Mouse (Mus musculus) midbrain, embryonic 15.5 days (tissue): ENCODE measurements around the gene Disc1. TPM values are rescaled to one million over a fixed set of nuclear protein-coding genes. Genes with fewer than 3 reads are reported as not detected.

Experiments
- ATAC-seq: fragments of 200-750 bp; cut with Nextera tagmentation; replicated peaks from 2 replicates; pipeline ENCODE4 v1.8.0; 2017; ENCODE audit warnings: moderate TSS enrichment
- H3K27ac ChIP-seq: fragments of 300-500 bp; sonication (generic); 2 replicates; pipeline ENCODE4 v1.5.1; 2015; ENCODE audit warnings: mild to moderate bottlenecking, inconsistent platforms
- H3K27me3 ChIP-seq: fragments of 300-500 bp; sonication (generic); replicated peaks from 2 replicates; pipeline ENCODE4 v1.6.1; 2015; ENCODE audit warnings: inconsistent platforms
- H3K36me3 ChIP-seq: fragments of 300-500 bp; sonication (generic); replicated peaks from 2 replicates; pipeline ENCODE4 v1.6.1; 2015; ENCODE audit warnings: inconsistent platforms
- H3K4me1 ChIP-seq: fragments of 300-500 bp; sonication (generic); 2 replicates; pipeline ENCODE4 v1.6.1; 2015; ENCODE audit warnings: inconsistent platforms
- H3K4me2 ChIP-seq: fragments of 300-500 bp; sonication (generic); 2 replicates; pipeline ENCODE4 v1.6.1; 2015; ENCODE audit warnings: inconsistent platforms, mild to moderate bottlenecking, moderate library complexity
- H3K4me3 ChIP-seq: fragments of 300-500 bp; sonication (generic); 2 replicates; pipeline ENCODE4 v1.5.1; 2015; ENCODE audit warnings: mild to moderate bottlenecking, inconsistent platforms
- H3K9ac ChIP-seq: fragments of 300-500 bp; sonication (generic); 2 replicates; pipeline ENCODE4 v1.6.1; 2015; ENCODE audit warnings: mild to moderate bottlenecking, inconsistent platforms
- H3K9me3 ChIP-seq: fragments of 300-500 bp; sonication (generic); 2 replicates; pipeline ENCODE4 v1.6.1; 2016; ENCODE audit warnings: inconsistent platforms
- WGBS: fragments of 180-500 bp; shearing (Covaris S2); methylation state at CpG from one replicate; pipeline ENCODE4 v1.1.7; 2015; ENCODE audit warnings: mixed read lengths; 5-methylcytosine and 5-hydroxymethylcytosine counted together
- polyA plus RNA-seq: library from polyadenylated mRNA; unstranded; fragments of >200 nt; fragmentation: Nextera tagmentation; extraction: Ambion mirVana; gene quantifications from 2 replicates; pipeline ENCODE4 v1.2.1, GENCODE M21; 2015

Gene Disc1
- polyA plus RNA-seq, 1 experiment from 2014 or later: 1.6 TPM

GRCm38 (mm10) chr8:125218669-125219068 is 164.7 kb downstream of the Disc1 start:
- no peak for ATAC-seq
- Histone ChIP-seq H3K36me3 (no peaks in the 10 kb centered on the region), H3K27me3 (no peaks in the 10 kb centered on the region), H3K9ac (no peak overlapping the region), H3K4me3 (no peak overlapping the region), H3K4me1 (peaks cover 30% of the 10 kb centered on the region), H3K27ac (peak overlapping the region; percentile 78), H3K9me3 (no peaks in the 10 kb centered on the region), H3K4me2 (peak overlapping the region; percentile 25)
- 5% methylated on average over 4 of the region's 4 CpGs for WGBS

GRCm38 (mm10) chr8:125220608-125221007 is 166.6 kb downstream of the Disc1 start:
- Histone ChIP-seq H3K4me2 (no peak overlapping the region), H3K27ac (no peak overlapping the region), H3K4me1 (peaks cover 38% of the 10 kb centered on the region), H3K9me3 (no peaks in the 10 kb centered on the region), H3K36me3 (no peaks in the 10 kb centered on the region), H3K4me3 (no peak overlapping the region), H3K9ac (no peak overlapping the region), H3K27me3 (no peaks in the 10 kb centered on the region)
- WGBS: 77% methylated on average over 5 of the region's 5 CpGs
- no peak for ATAC-seq

GRCm38 (mm10) chr8:125221062-125221461 is 167.1 kb downstream of the Disc1 start:
- Histone ChIP-seq H3K9ac (no peak overlapping the region), H3K4me1 (peaks cover 38% of the 10 kb centered on the region), H3K27me3 (no peaks in the 10 kb centered on the region), H3K36me3 (no peaks in the 10 kb centered on the region), H3K9me3 (no peaks in the 10 kb centered on the region), H3K4me2 (no peak overlapping the region), H3K27ac (no peak overlapping the region), H3K4me3 (no peak overlapping the region)
- ATAC-seq: no peak
- 69% methylated on average over 4 of the region's 4 CpGs for WGBS

GRCm38 (mm10) chr8:125223031-125223753 is 169.2 kb downstream of the Disc1 start:
- Histone ChIP-seq H3K4me1 (peaks cover 51% of the 10 kb centered on the region), H3K27me3 (no peaks in the 10 kb centered on the region), H3K4me2 (no peak overlapping the region), H3K36me3 (no peaks in the 10 kb centered on the region), H3K9me3 (no peaks in the 10 kb centered on the region), H3K4me3 (no peak overlapping the region), H3K27ac (no peak overlapping the region), H3K9ac (no peak overlapping the region)
- WGBS: 60% methylated on average over 10 of the region's 10 CpGs
- no peak for ATAC-seq

GRCm38 (mm10) chr8:125224271-125224699 is 170.3 kb downstream of the Disc1 start:
- H3K4me3 ChIP-seq: no peak overlapping the region
- H3K27ac ChIP-seq: no peak overlapping the region
- ATAC-seq: no peak
- no peaks in the 10 kb centered on the region for H3K27me3 ChIP-seq
- H3K9ac ChIP-seq: no peak overlapping the region
- H3K4me1 ChIP-seq: peaks cover 40% of the 10 kb centered on the region
- H3K36me3 ChIP-seq: no peaks in the 10 kb centered on the region
- H3K9me3 ChIP-seq: no peaks in the 10 kb centered on the region
- H3K4me2 ChIP-seq: no peak overlapping the region
- WGBS: 85% methylated on average over 6 of the region's 6 CpGs

- no peak overlapping the region for H3K4me3 ChIP-seq
- H3K4me2 ChIP-seq: no peak overlapping the region
- H3K36me3 ChIP-seq: no peaks in the 10 kb centered on the region
- no peak overlapping the region for H3K27ac ChIP-seq
- 58% methylated on average over 9 of the region's 9 CpGs for WGBS
- no peak for ATAC-seq
- peaks cover 36% of the 10 kb centered on the region for H3K4me1 ChIP-seq
- H3K27me3 ChIP-seq: no peaks in the 10 kb centered on the region
- no peaks in the 10 kb centered on the region for H3K9me3 ChIP-seq
- no peak overlapping the region for H3K9ac ChIP-seq
Observed at GRCm38 (mm10) chr8:125225266-125225665, 171.3 kb downstream of the Disc1 start.

- H3K27ac ChIP-seq: peak overlapping the region; percentile 74
- WGBS: 29% methylated on average over 14 of the region's 14 CpGs
- peak overlapping the region; percentile 18 for H3K4me2 ChIP-seq
- no peaks in the 10 kb centered on the region for H3K9me3 ChIP-seq
- no peak overlapping the region for H3K4me3 ChIP-seq
- H3K4me1 ChIP-seq: peaks cover 33% of the 10 kb centered on the region
- no peaks in the 10 kb centered on the region for H3K27me3 ChIP-seq
- H3K9ac ChIP-seq: no peak overlapping the region
- ATAC-seq: peak; percentile 69
- H3K36me3 ChIP-seq: no peaks in the 10 kb centered on the region
Observed at GRCm38 (mm10) chr8:125226989-125227624, 173.1 kb downstream of the Disc1 start.

- H3K4me1 ChIP-seq: peaks cover 20% of the 10 kb centered on the region
- H3K27me3 ChIP-seq: peaks cover 3% of the 10 kb centered on the region; the same call in 1 of the 2 replicates
- no peak overlapping the region for H3K9ac ChIP-seq
- H3K4me2 ChIP-seq: no peak overlapping the region
- H3K27ac ChIP-seq: no peak overlapping the region
- no peak overlapping the region for H3K4me3 ChIP-seq
- H3K9me3 ChIP-seq: no peaks in the 10 kb centered on the region
- 89% methylated on average over 5 of the region's 5 CpGs for WGBS
- ATAC-seq: no peak
- no peaks in the 10 kb centered on the region for H3K36me3 ChIP-seq
Observed at GRCm38 (mm10) chr8:125230526-125231131, 176.6 kb downstream of the Disc1 start.

GRCm38 (mm10) chr8:125232724-125233123 is 178.7 kb downstream of the Disc1 start:
- no peak for ATAC-seq
- no peak overlapping the region for H3K9ac ChIP-seq
- H3K9me3 ChIP-seq: no peaks in the 10 kb centered on the region
- H3K4me1 ChIP-seq: peaks cover 15% of the 10 kb centered on the region
- H3K36me3 ChIP-seq: no peaks in the 10 kb centered on the region
- WGBS: 67% methylated on average over 9 of the region's 9 CpGs
- peaks cover 3% of the 10 kb centered on the region; the same call in 1 of the 2 replicates for H3K27me3 ChIP-seq
- no peak overlapping the region for H3K27ac ChIP-seq
- no peak overlapping the region for H3K4me2 ChIP-seq
- no peak overlapping the region for H3K4me3 ChIP-seq

- H3K4me3 ChIP-seq: no peak overlapping the region
Observed at GRCm38 (mm10) chr8:125235898-125236835, 182.2 kb downstream of the Disc1 start.

GRCm38 (mm10) chr8:125240763-125241162 is 186.8 kb downstream of the Disc1 start:
- Histone ChIP-seq H3K9ac (no peak overlapping the region), H3K4me3 (no peak overlapping the region), H3K9me3 (no peaks in the 10 kb centered on the region), H3K4me1 (peaks cover 43% of the 10 kb centered on the region), H3K27me3 (no peaks in the 10 kb centered on the region), H3K4me2 (no peak overlapping the region), H3K36me3 (no peaks in the 10 kb centered on the region), H3K27ac (no peak overlapping the region)
- ATAC-seq: no peak
- 67% methylated on average over 4 of the region's 4 CpGs for WGBS

More at GRCm38 (mm10) chr8:125235898-125236835, 182.2 kb downstream of the Disc1 start:
- Histone ChIP-seq H3K36me3 (no peaks in the 10 kb centered on the region), H3K9ac (no peak overlapping the region), H3K27ac (peak overlapping the region; percentile 77), H3K4me2 (peak overlapping the region; percentile 39), H3K4me1 (peaks cover 32% of the 10 kb centered on the region), H3K27me3 (peaks cover 3% of the 10 kb centered on the region; the same call in 1 of the 2 replicates), H3K9me3 (no peaks in the 10 kb centered on the region)
- 5% methylated on average over 22 of the region's 22 CpGs for WGBS
- peak; percentile 67 for ATAC-seq

GRCm38 (mm10) chr8:125242382-125242781 is 188.4 kb downstream of the Disc1 start:
- no peak for ATAC-seq
- no peak overlapping the region for H3K9ac ChIP-seq
- 42% methylated on average over 10 of the region's 10 CpGs for WGBS
- H3K4me1 ChIP-seq: peaks cover 32% of the 10 kb centered on the region
- no peak overlapping the region for H3K4me3 ChIP-seq
- H3K36me3 ChIP-seq: no peaks in the 10 kb centered on the region
- H3K27ac ChIP-seq: no peak overlapping the region
- no peaks in the 10 kb centered on the region for H3K27me3 ChIP-seq
- H3K9me3 ChIP-seq: no peaks in the 10 kb centered on the region
- H3K4me2 ChIP-seq: no peak overlapping the region
